Mouse (Mus musculus) neural tube, embryonic 12.5 days (tissue): Measurements from ENCODE around the gene Fcna. TPM values are rescaled to one million over a fixed set of nuclear protein-coding genes. Genes with fewer than 3 reads are reported as not detected.

Experiments
- ATAC-seq: fragments of 200-750 bp; cut with Nextera tagmentation; 2 replicates; pipeline ENCODE4 v1.8.0; 2017; ENCODE audit warnings: low read depth, mild to moderate bottlenecking, moderate TSS enrichment, moderate library complexity; ENCODE audit not compliant: low FRiP score
- H3K27ac ChIP-seq: fragments of 300-500 bp; sonication (generic); 2 replicates; pipeline ENCODE4 v1.5.1; 2016
- H3K27me3 ChIP-seq: fragments of 300-500 bp; sonication (generic); replicated peaks from 2 replicates; pipeline ENCODE4 v1.6.1; 2016; ENCODE audit warnings: mild to moderate bottlenecking
- H3K36me3 ChIP-seq: fragments of 300-500 bp; sonication (generic); 2 replicates; pipeline ENCODE4 v1.6.1; 2016; ENCODE audit warnings: mild to moderate bottlenecking
- H3K4me1 ChIP-seq: fragments of 300-500 bp; sonication (generic); 2 replicates; pipeline ENCODE4 v1.6.1; 2016
- H3K4me2 ChIP-seq: fragments of 300-500 bp; sonication (generic); replicated peaks from 2 replicates; pipeline ENCODE4 v1.6.1; 2016; ENCODE audit warnings: mild to moderate bottlenecking
- H3K4me3 ChIP-seq: fragments of 300-500 bp; sonication (generic); 2 replicates; pipeline ENCODE4 v1.5.1; 2016
- H3K9ac ChIP-seq: fragments of 300-500 bp; sonication (generic); 2 replicates; pipeline ENCODE4 v1.6.1; 2016; ENCODE audit warnings: mild to moderate bottlenecking
- H3K9me3 ChIP-seq: fragments of 300-500 bp; sonication (generic); 2 replicates; pipeline ENCODE4 v1.6.1; 2016; ENCODE audit warnings: mild to moderate bottlenecking
- WGBS: fragments of 180-500 bp; shearing (Covaris S2); methylation state at CpG from one replicate; pipeline ENCODE4 v1.1.7; 2016; 5-methylcytosine and 5-hydroxymethylcytosine counted together
- polyA plus RNA-seq: library from polyadenylated mRNA; unstranded; fragments of >200 nt; fragmentation: Nextera tagmentation; extraction: Ambion mirVana; gene quantifications from 2 replicates; pipeline ENCODE4 v1.2.1, GENCODE M21; 2016

The Fcna gene
- polyA plus RNA-seq, 1 experiment from 2014 or later: 1.3 TPM

GRCm38 (mm10) chr2:25582466-25583119, 45.2 kb downstream of the Fcna start:
- H3K36me3 ChIP-seq: peaks cover 44% of the 10 kb centered on the region
- peak overlapping the region; percentile 60 for H3K4me2 ChIP-seq
- no peaks in the 10 kb centered on the region for H3K9me3 ChIP-seq
- peaks cover 57% of the 10 kb centered on the region for H3K4me1 ChIP-seq
- H3K27me3 ChIP-seq: peaks cover 36% of the 10 kb centered on the region
- ATAC-seq: 0 out of 2 replicates have a peak, but pooled peaks have one; percentile 28
- no peak overlapping the region for H3K4me3 ChIP-seq
- H3K27ac ChIP-seq: no peak overlapping the region; the same call in 1 of the 2 replicates
- WGBS: 45% methylated on average over 12 of the region's 12 CpGs
- H3K9ac ChIP-seq: no peak overlapping the region

- Histone ChIP-seq H3K9ac (no peak overlapping the region), H3K27me3 (peaks cover 42% of the 10 kb centered on the region), H3K27ac (no peak overlapping the region), H3K4me1 (peaks cover 62% of the 10 kb centered on the region), H3K4me3 (no peak overlapping the region), H3K4me2 (peak overlapping the region; percentile 60), H3K36me3 (peaks cover 37% of the 10 kb centered on the region), H3K9me3 (no peaks in the 10 kb centered on the region)
- 41% methylated on average over 6 of the region's 6 CpGs for WGBS
- no peak; the same call in 1 of the 2 replicates for ATAC-seq
Observed at GRCm38 (mm10) chr2:25581901-25582301, 45.9 kb downstream of the Fcna start.

GRCm38 (mm10) chr2:25581294-25581864, 46.5 kb downstream of the Fcna start, which contains the start of gene Ajm1:
Gene Ajm1 (minus strand): TSS chr2:25581757.
- no peaks in the 10 kb centered on the region for H3K9me3 ChIP-seq
- ATAC-seq: peak; percentile 56
- 7% methylated on average over 19 of the region's 19 CpGs for WGBS
- peak within 1 kb of the TSS; percentile 60 for H3K4me2 ChIP-seq
- H3K4me1 ChIP-seq: peaks cover 62% of the 10 kb centered on the region
- H3K4me3 ChIP-seq: peak within 1 kb of the TSS; percentile 35
- H3K27ac ChIP-seq: no peak within 1 kb of the TSS; the same call in 1 of the 2 replicates
- H3K9ac ChIP-seq: peak within 1 kb of the TSS; percentile 44; the same call in 1 of the 2 replicates
- peaks cover 32% of the 10 kb centered on the region for H3K36me3 ChIP-seq
- H3K27me3 ChIP-seq: peaks cover 48% of the 10 kb centered on the region

GRCm38 (mm10) chr2:25580621-25581101, 47.2 kb downstream of the Fcna start:
- 52% methylated on average over 6 of the region's 6 CpGs for WGBS
- Histone ChIP-seq H3K36me3 (peaks cover 27% of the 10 kb centered on the region), H3K4me3 (no peak overlapping the region), H3K9me3 (no peaks in the 10 kb centered on the region), H3K4me2 (peak overlapping the region; percentile 60), H3K27me3 (peaks cover 55% of the 10 kb centered on the region), H3K4me1 (peaks cover 65% of the 10 kb centered on the region), H3K9ac (no peak overlapping the region), H3K27ac (no peak overlapping the region)
- no peak for ATAC-seq

- Histone ChIP-seq H3K36me3 (peaks cover 20% of the 10 kb centered on the region), H3K4me3 (peak overlapping the region; percentile 0; the same call in 1 of the 2 replicates), H3K27me3 (peaks cover 59% of the 10 kb centered on the region), H3K27ac (no peak overlapping the region), H3K9ac (no peak overlapping the region), H3K4me1 (peaks cover 70% of the 10 kb centered on the region), H3K4me2 (peak overlapping the region; percentile 37), H3K9me3 (no peaks in the 10 kb centered on the region)
- no peak for ATAC-seq
- WGBS: 6% methylated on average over 27 of the region's 27 CpGs
Observed at GRCm38 (mm10) chr2:25579737-25580460, 47.9 kb downstream of the Fcna start.

- ATAC-seq: no peak
- peaks cover 71% of the 10 kb centered on the region for H3K4me1 ChIP-seq
- no peak overlapping the region for H3K27ac ChIP-seq
- H3K9me3 ChIP-seq: no peaks in the 10 kb centered on the region
- H3K27me3 ChIP-seq: peaks cover 59% of the 10 kb centered on the region
- H3K4me3 ChIP-seq: peak overlapping the region; percentile 19
- H3K9ac ChIP-seq: no peak overlapping the region
- H3K4me2 ChIP-seq: peak overlapping the region; percentile 50
- 6% methylated on average over 77 of the region's 77 CpGs for WGBS
- H3K36me3 ChIP-seq: peaks cover 12% of the 10 kb centered on the region
Observed at GRCm38 (mm10) chr2:25578796-25579736, 48.8 kb downstream of the Fcna start.

GRCm38 (mm10) chr2:25577951-25578795, 49.7 kb downstream of the Fcna start:
- Histone ChIP-seq H3K9me3 (no peaks in the 10 kb centered on the region), H3K9ac (peak overlapping the region; percentile 26; the same call in 1 of the 2 replicates), H3K27me3 (peaks cover 59% of the 10 kb centered on the region), H3K4me3 (peak overlapping the region; percentile 19), H3K27ac (no peak overlapping the region), H3K36me3 (peaks cover 3% of the 10 kb centered on the region), H3K4me2 (peak overlapping the region; percentile 50), H3K4me1 (peaks cover 73% of the 10 kb centered on the region)
- no peak for ATAC-seq
- 6% methylated on average over 75 of the region's 75 CpGs for WGBS

GRCm38 (mm10) chr2:25576965-25577891, 50.6 kb downstream of the Fcna start:
- no peaks in the 10 kb centered on the region for H3K9me3 ChIP-seq
- peaks cover 67% of the 10 kb centered on the region for H3K4me1 ChIP-seq
- no peak overlapping the region for H3K27ac ChIP-seq
- H3K36me3 ChIP-seq: 0 out of 2 replicates have a peak, but pooled peaks cover 6% of the 10 kb centered on the region
- H3K4me2 ChIP-seq: peak overlapping the region; percentile 50
- peak overlapping the region; percentile 19 for H3K4me3 ChIP-seq
- WGBS: 13% methylated on average over 92 of the region's 92 CpGs
- 0 out of 2 replicates have a peak overlapping the region, but pooled peaks have one; percentile 26 for H3K9ac ChIP-seq
- ATAC-seq: no peak
- H3K27me3 ChIP-seq: peaks cover 59% of the 10 kb centered on the region

- WGBS: 74% methylated on average over 16 of the region's 16 CpGs
- Histone ChIP-seq H3K4me2 (peak overlapping the region; percentile 86), H3K4me1 (peaks cover 57% of the 10 kb centered on the region), H3K4me3 (no peak overlapping the region), H3K27me3 (peaks cover 59% of the 10 kb centered on the region), H3K9me3 (no peaks in the 10 kb centered on the region), H3K9ac (0 out of 2 replicates have a peak overlapping the region, but pooled peaks have one; percentile 59), H3K36me3 (peaks cover 14% of the 10 kb centered on the region), H3K27ac (no peak overlapping the region)
- no peak for ATAC-seq
Observed at GRCm38 (mm10) chr2:25576028-25576850, 51.6 kb downstream of the Fcna start.
